Mouse (Mus musculus): ENCODE measurements around the gene Smap2. TPM values are rescaled to one million over a fixed set of nuclear protein-coding genes. Genes with fewer than 3 reads are reported as not detected.

Smap2 gene
- total and polyA plus RNA-seq, 3 experiments: 20.4 to 38.1 (median 37.8) TPM

Small RNA genes lying within 50 kb of the gene (microRNA-seq; reads per million reads assigned to microRNA genes)
- 0 reads per million in 2 experiments for gene Mir7015

Other genes with a start within 250 kb of the Smap2 start
- gene Nfyc, start 185.7 kb downstream of the Smap2 start, total RNA-seq (2021): 10 to 100 TPM; 43.0 to 59.0 TPM
- 169 and 171 TPM in 2 replicates for gene Nfyc, start 185.7 kb downstream of the Smap2 start, polyA plus RNA-seq (2012; rRNA removed)
- 10 to 100 TPM in 1 of 2 experiments, 1 to 10 TPM in 1; 5.8 to 11.0 TPM for gene Rims3, start 162.4 kb downstream of the Smap2 start, total RNA-seq (2021)
- 6.9 and 7.3 TPM in 2 replicates for gene Rims3, start 162.4 kb downstream of the Smap2 start, polyA plus RNA-seq (2012; rRNA removed)
- 10 to 100 TPM in 1 of 2 experiments, 1 to 10 TPM in 1; 6.9 to 10.2 TPM for gene Exo5, start 92.2 kb downstream of the Smap2 start, total RNA-seq (2021)
- gene Exo5, start 92.2 kb downstream of the Smap2 start, polyA plus RNA-seq (2012; rRNA removed): 0.80 and 1.4 TPM in 2 replicates
- 1 to 10 TPM; 1.5 to 3.2 TPM for gene Zfp69, start 65.5 kb downstream of the Smap2 start, total RNA-seq (2021)
- 3.5 and 3.7 TPM in 2 replicates for gene Zfp69, start 65.5 kb downstream of the Smap2 start, polyA plus RNA-seq (2012; rRNA removed)
- under 1 TPM; 0.21 to 0.23 TPM for gene Col9a2, start 22.1 kb upstream of the Smap2 start, total RNA-seq (2021)
- gene Col9a2, start 22.1 kb upstream of the Smap2 start, polyA plus RNA-seq (2012; rRNA removed): 0.47 and 0.76 TPM in 2 replicates
- gene Zmpste24, start 81.0 kb upstream of the Smap2 start, total RNA-seq (2021): 10 to 100 TPM; 45.1 to 55.6 TPM
- gene Zmpste24, start 81.0 kb upstream of the Smap2 start, polyA plus RNA-seq (2012; rRNA removed): 16.2 and 19.7 TPM in 2 replicates
- gene Tmco2, start 92.0 kb upstream of the Smap2 start, total RNA-seq (2021): not detected
- not detected in 2 replicates for gene Tmco2, start 92.0 kb upstream of the Smap2 start, polyA plus RNA-seq (2012; rRNA removed)
- 10 to 100 TPM; 11.7 to 16.1 TPM for gene Rlf, start 197.8 kb upstream of the Smap2 start, total RNA-seq (2021)
- gene Rlf, start 197.8 kb upstream of the Smap2 start, polyA plus RNA-seq (2012; rRNA removed): 0.88 and 1.1 TPM in 2 replicates